In the genomic region with DNA sequence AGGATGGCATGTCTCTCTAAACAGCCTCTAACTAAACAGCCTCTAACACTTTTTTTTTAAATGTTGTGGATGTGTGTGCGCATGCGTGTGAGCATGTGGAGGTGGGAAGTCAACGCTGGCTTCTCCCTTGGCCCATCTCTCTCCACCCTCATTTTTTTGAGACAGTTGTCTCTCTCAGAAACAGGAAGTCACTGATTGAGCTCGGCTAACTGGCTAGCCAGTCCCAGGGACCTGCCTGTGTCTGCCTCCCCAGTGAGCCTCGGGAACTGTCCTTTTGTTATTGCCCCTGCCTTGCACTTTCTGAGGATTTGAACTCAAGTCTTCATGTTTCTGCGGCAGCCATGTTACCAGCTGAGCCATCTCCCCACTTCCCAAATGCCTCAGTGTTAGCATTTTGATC, we compare ENCODE assay signal across 31 mouse cellular contexts. TPM values are rescaled to one million over a fixed set of nuclear protein-coding genes. Genes with fewer than 3 reads are reported as not detected.
"Had no signal": no experiment of that assay in that cellular context is flagged by ENCODE, and none has a peak within 500 bp of the region (broad histone marks: within the 10 kb centered on the region; RNA-seq: fewer than 3 reads in every experiment).

No protein-coding gene starts in this region.

- H3K9ac ChIP-seq: liver, embryonic 13.5 days; midbrain, embryonic 13.5 days; neural tube, embryonic 13.5 days had no signal

- H3K4me2 ChIP-seq: liver, embryonic 13.5 days; midbrain, embryonic 13.5 days; neural tube, embryonic 13.5 days had no signal

- H3K9me3 ChIP-seq: liver, embryonic 13.5 days; megakaryocyte, embryonic 14.5 days; midbrain, embryonic 10.5 days; midbrain, embryonic 13.5 days; neural tube, embryonic 13.5 days had no signal

- ATAC-seq: intestine, postnatal 0 days; midbrain, embryonic 13.5 days; midbrain, embryonic 16.5 days had no signal

- H3K27ac ChIP-seq: kidney, postnatal 0 days; left cerebral cortex, adult 2 months; liver, embryonic 13.5 days; midbrain, embryonic 10.5 days; midbrain, embryonic 13.5 days; neural tube, embryonic 13.5 days had no signal

- DNase-seq: kidney, adult 2 months; kidney, postnatal 36 days; layer of hippocampus, postnatal 36 days; liver, embryonic 13.5 days; lung, adult 2 months; lung, postnatal 4 days; retina, postnatal 1 day; thymus, adult 18-20 months; thymus, postnatal 14 days; thymus, postnatal 4 days had no signal

- H3K36me3 ChIP-seq: liver, embryonic 13.5 days; midbrain, embryonic 10.5 days; midbrain, embryonic 13.5 days; neural tube, embryonic 13.5 days had no signal

- H3K4me3 ChIP-seq: left cerebral cortex, adult 2 months; liver, embryonic 13.5 days; megakaryocyte, embryonic 14.5 days; midbrain, embryonic 10.5 days; midbrain, embryonic 13.5 days; myocyte; neural tube, embryonic 13.5 days had no signal

RNA-seq across cellular contexts. Expression of a gene that starts 10.9 kb away (rescaled TPM):
- total RNA-seq: monocyte, adult 5-6 weeks; neutrophil, adult 5-6 weeks had no signal

RNA-seq across cellular contexts. Expression of a gene that starts 58.1 kb away (rescaled TPM):
- total RNA-seq: layer of hippocampus, adult 8-10 months; layer of hippocampus, postnatal 10 days; layer of hippocampus, postnatal 36 days; left cerebral cortex, adult 2 months; left cerebral cortex, postnatal 10 days; left cerebral cortex, postnatal 36 days; liver, adult 2 months; monocyte, adult 5-6 weeks; neutrophil, adult 5-6 weeks had no signal
- polyA plus RNA-seq: kidney, adult 2 months; kidney, embryonic 14.5 days; kidney, postnatal 0 days; limb, embryonic 11.5 days; limb, embryonic 14.5 days; liver, adult 2 months; liver, embryonic 13.5 days; liver, embryonic 16.5 days; midbrain, embryonic 10.5 days; midbrain, embryonic 13.5 days; myocyte; stomach, embryonic 16.5 days had no signal
